Mouse (Mus musculus): ENCODE measurements around the gene Tspo2.

Gene Tspo2

GRCm38 (mm10) chr17:48417521-48417920 is 33.8 kb downstream of the Tspo2 start:
- DNase-seq (ENCODE audit: low read depth, low spot score): no peak

- DNase-seq (ENCODE audit: low read depth, low spot score): peak; percentile 69
These were observed 34.7 kb downstream of the Tspo2 start for GRCm38 (mm10) chr17:48416425-48417195.

GRCm38 (mm10) chr17:48416011-48416410 is 35.3 kb downstream of the Tspo2 start:
- DNase-seq (ENCODE audit: low read depth, low spot score): no peak

GRCm38 (mm10) chr17:48411241-48411640 is 40.1 kb downstream of the Tspo2 start:
- peak; percentile 21 for DNase-seq (ENCODE audit: low read depth, low spot score)

GRCm38 (mm10) chr17:48410299-48410785 is 41.0 kb downstream of the Tspo2 start:
- DNase-seq (ENCODE audit: low read depth, low spot score): peak; percentile 75

- peak; percentile 100 for DNase-seq (ENCODE audit: low read depth, low spot score)
These were observed 41.7 kb downstream of the Tspo2 start, which contains the start of the genes Nfya and Oard1 for GRCm38 (mm10) chr17:48409380-48410298. Nfya (minus strand) TSS chr17:48409906. Oard1 (plus strand) TSS chr17:48410014.

GRCm38 (mm10) chr17:48408526-48409291 is 42.6 kb downstream of the Tspo2 start:
- peak; percentile 75 for DNase-seq (ENCODE audit: low read depth, low spot score)

- peak; percentile 42 for DNase-seq (ENCODE audit: low read depth, low spot score)
These were observed 43.3 kb downstream of the Tspo2 start for GRCm38 (mm10) chr17:48407910-48408525.

- DNase-seq (ENCODE audit: low read depth, low spot score): no peak
These were observed 44.2 kb downstream of the Tspo2 start for GRCm38 (mm10) chr17:48407154-48407553.

GRCm38 (mm10) chr17:48404706-48405105 is 46.6 kb downstream of the Tspo2 start:
- DNase-seq (ENCODE audit: low read depth, low spot score): no peak

GRCm38 (mm10) chr17:48403848-48404247 is 47.5 kb downstream of the Tspo2 start:
- DNase-seq (ENCODE audit: low read depth, low spot score): no peak

GRCm38 (mm10) chr17:48402751-48403150 is 48.6 kb downstream of the Tspo2 start:
- no peak for DNase-seq (ENCODE audit: low read depth, low spot score)

- DNase-seq (ENCODE audit: low read depth, low spot score): no peak
These were observed 49.6 kb downstream of the Tspo2 start for GRCm38 (mm10) chr17:48401710-48402109.

Measured in 3T3-L1 (cell line).